Mouse (Mus musculus): ENCODE measurements at regions not wholly inside any gene's neighbourhood (a gene's known extent, or its start where the extent isn't known, plus 50 kb on each side); places are given as distances from the start of the nearest gene placed in this dataset.

DNA sequence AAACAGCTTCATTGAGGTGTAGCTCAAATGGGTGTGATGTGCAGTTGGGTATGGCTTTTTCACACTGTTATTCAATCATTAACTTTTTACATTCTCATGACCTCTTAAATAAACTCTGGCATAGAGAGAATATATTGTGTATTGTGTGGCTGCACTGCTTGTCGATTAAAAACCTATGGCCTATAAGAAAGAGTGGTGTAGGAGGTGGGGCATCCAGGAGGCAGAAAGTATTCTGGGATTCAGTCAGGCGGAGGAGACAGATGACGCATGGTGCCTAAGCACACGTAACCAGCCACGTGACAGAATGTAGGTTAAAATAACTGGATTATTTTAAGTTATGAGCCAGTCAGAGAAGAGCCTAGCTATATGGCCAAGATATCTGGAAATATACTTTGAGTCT, 78.2 kb upstream of the Slc16a7 start:
- WGBS: 90% methylated on average over 5 of the region's 5 CpGs
- no peaks in the 10 kb centered on the region for H3K27me3 ChIP-seq
- H3K9me3 ChIP-seq (replicated peaks): no peaks in the 10 kb centered on the region
- H3K4me3 ChIP-seq: no peak overlapping the region
- no peak overlapping the region for H3K4me2 ChIP-seq
- H3K36me3 ChIP-seq (ENCODE audit: poor library complexity, severe bottlenecking): no peaks in the 10 kb centered on the region
- no peaks in the 10 kb centered on the region for H3K4me1 ChIP-seq
- ATAC-seq: no peak
- no peak overlapping the region for H3K27ac ChIP-seq
- no peak overlapping the region for H3K9ac ChIP-seq

DNA sequence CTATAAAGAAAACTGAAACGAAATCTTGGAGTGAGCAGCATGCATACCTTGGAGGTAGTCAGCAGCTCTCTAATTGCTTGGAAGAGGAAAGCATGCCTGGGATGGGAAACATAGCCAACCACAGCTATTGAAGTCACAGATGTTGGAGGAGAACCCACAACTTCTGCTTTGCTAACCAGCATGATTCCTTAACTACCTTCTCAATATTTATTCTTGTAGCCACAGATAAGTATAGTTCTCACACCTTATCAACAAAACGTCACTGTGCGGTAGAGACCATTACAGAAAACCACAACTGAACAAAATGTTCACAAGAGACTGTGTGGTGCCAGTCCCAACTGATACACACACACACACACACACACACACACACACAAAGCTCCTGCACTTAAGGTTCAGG, 99.1 kb upstream of the Slc16a7 start:
- ATAC-seq: no peak
- H3K36me3 ChIP-seq (ENCODE audit: poor library complexity, severe bottlenecking): no peaks in the 10 kb centered on the region
- H3K4me2 ChIP-seq: no peak overlapping the region
- H3K9me3 ChIP-seq (replicated peaks): no peaks in the 10 kb centered on the region
- H3K9ac ChIP-seq: no peak overlapping the region
- WGBS: 83% methylated on average over 3 of the region's 3 CpGs
- H3K27ac ChIP-seq: no peak overlapping the region
- no peak overlapping the region for H3K4me3 ChIP-seq
- no peaks in the 10 kb centered on the region for H3K4me1 ChIP-seq
- peaks cover 5% of the 10 kb centered on the region; the same call in 1 of the 2 replicates for H3K27me3 ChIP-seq

DNA sequence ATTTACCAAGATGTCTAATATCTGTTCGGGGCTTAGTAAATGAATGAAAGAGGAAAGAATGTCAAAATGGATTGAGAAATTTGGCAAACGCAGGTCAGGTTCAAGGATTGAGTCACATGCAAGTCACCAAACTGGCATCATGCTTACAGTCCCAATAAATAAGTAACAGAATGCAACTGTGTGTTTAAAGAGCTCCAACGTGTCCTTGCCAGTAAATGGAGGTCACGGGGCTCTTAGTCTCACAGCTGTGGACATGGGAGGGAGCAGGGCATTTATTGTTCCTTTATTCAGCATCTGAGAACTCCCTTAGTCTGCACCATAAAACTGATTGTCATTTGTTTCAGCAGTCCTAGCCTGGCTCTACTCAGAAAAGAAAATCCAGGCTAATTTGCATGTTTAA, 101.1 kb upstream of the Slc16a7 start:
- Histone ChIP-seq H3K9ac (no peak overlapping the region), H3K4me3 (no peak overlapping the region), H3K27ac (no peak overlapping the region), H3K4me2 (no peak overlapping the region), H3K4me1 (no peaks in the 10 kb centered on the region), H3K36me3 (ENCODE audit: poor library complexity, severe bottlenecking) (no peaks in the 10 kb centered on the region), H3K9me3 (replicated peaks) (no peaks in the 10 kb centered on the region), H3K27me3 (peaks cover 5% of the 10 kb centered on the region; the same call in 1 of the 2 replicates)
- 55% methylated on average over 4 of the region's 4 CpGs for WGBS
- no peak for ATAC-seq

DNA sequence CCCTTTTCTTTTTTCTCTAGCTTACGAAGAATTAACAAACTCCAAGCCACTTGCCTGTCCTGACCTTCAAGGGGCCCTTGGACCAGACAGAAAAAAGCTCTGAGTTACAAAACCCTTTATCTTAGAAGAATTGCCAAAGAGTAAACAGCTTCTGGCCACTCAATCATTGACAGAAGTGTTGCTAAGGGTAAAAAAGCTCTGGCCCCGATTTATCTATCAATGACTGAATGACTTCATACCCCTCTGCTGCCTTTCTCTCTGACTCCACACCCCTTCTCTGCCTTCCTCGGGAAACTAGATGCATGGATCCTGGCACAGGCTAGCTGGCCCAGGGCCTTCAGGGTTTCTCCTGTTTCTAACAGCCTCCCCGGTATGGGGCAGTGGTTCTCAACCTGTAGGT, 105.2 kb upstream of the Slc16a7 start:
- Histone ChIP-seq H3K9ac (no peak overlapping the region), H3K9me3 (replicated peaks) (no peaks in the 10 kb centered on the region), H3K27ac (no peak overlapping the region), H3K4me3 (no peak overlapping the region), H3K27me3 (no peaks in the 10 kb centered on the region), H3K4me2 (no peak overlapping the region), H3K36me3 (ENCODE audit: poor library complexity, severe bottlenecking) (no peaks in the 10 kb centered on the region), H3K4me1 (no peaks in the 10 kb centered on the region)
- WGBS: 82% methylated on average over 4 of the region's 4 CpGs
- ATAC-seq: no peak

DNA sequence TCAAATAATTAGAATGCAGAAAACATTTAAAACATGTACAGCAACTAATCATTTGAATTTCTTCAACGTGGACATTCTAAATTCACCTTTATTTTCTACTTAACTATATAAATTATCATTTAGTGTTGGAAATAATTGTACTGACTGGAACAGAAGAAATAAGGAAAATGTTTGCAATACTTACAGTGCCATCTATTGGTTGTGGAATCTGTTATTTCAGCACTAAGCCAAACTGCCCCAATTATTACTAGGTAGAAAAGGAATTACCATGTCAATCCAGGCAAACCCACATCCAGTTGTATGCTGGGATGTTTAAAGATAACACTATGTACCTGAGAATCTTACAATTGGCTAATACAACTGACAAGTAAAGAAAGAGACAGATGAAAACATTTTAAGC, 109.1 kb upstream of the Slc16a7 start:
- H3K27ac ChIP-seq: no peak overlapping the region
- no peaks in the 10 kb centered on the region for H3K27me3 ChIP-seq
- H3K4me2 ChIP-seq: no peak overlapping the region
- no peak overlapping the region for H3K9ac ChIP-seq
- H3K4me3 ChIP-seq: no peak overlapping the region
- WGBS: 30% methylated on average over 1 of the region's 1 CpGs
- H3K9me3 ChIP-seq (replicated peaks): no peaks in the 10 kb centered on the region
- H3K4me1 ChIP-seq: no peaks in the 10 kb centered on the region
- no peaks in the 10 kb centered on the region for H3K36me3 ChIP-seq (ENCODE audit: poor library complexity, severe bottlenecking)
- no peak for ATAC-seq

DNA sequence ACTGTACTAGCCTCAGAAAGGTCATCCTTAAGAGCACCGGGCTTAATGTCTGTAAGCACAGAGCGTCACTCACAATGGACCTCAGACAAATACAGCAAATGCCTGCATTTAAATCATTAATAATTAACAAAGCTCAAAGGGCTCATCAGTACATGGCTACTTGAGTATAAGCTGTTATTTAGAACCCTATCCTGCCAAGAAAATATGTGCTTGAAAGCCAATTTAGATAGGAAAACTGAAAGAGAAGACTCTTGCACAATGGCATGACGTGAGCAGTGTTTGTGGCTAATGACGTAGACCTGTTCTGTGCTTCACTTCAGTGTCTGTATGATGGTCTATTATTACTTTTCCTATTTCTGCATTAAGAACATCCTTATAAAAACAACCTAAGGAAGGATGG, 111.1 kb upstream of the Slc16a7 start:
- Histone ChIP-seq H3K4me3 (no peak overlapping the region), H3K9me3 (replicated peaks) (no peaks in the 10 kb centered on the region), H3K27me3 (no peaks in the 10 kb centered on the region), H3K4me1 (no peaks in the 10 kb centered on the region), H3K9ac (no peak overlapping the region), H3K27ac (no peak overlapping the region), H3K36me3 (ENCODE audit: poor library complexity, severe bottlenecking) (no peaks in the 10 kb centered on the region), H3K4me2 (no peak overlapping the region)
- WGBS: 59% methylated on average over 4 of the region's 4 CpGs
- ATAC-seq: no peak

DNA sequence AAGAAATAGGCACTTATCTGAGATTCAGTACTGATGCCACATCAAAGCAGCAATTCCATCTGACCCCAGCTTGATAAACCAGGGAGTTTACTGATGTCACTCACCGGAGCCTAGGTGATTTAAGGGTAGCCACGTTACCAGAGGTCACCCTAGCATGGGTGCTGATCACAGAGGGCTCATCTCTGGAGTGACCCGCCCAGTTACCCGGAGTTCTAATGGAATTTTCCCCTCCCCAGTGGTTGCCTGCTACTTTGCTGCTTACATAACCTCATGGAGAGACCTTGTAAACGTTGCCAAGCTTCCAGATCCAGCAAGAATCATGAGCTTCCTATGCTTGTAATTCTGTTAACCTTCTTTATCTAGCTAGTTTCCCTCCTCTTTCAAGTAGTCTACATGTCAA, 125.8 kb upstream of the Slc16a7 start:
- ATAC-seq: no peak
- H3K9me3 ChIP-seq (replicated peaks): no peaks in the 10 kb centered on the region
- H3K4me1 ChIP-seq: no peaks in the 10 kb centered on the region
- H3K4me2 ChIP-seq: no peak overlapping the region
- no peaks in the 10 kb centered on the region for H3K36me3 ChIP-seq (ENCODE audit: poor library complexity, severe bottlenecking)
- H3K9ac ChIP-seq: no peak overlapping the region
- H3K27me3 ChIP-seq: no peaks in the 10 kb centered on the region
- WGBS: 81% methylated on average over 5 of the region's 5 CpGs
- no peak overlapping the region for H3K4me3 ChIP-seq
- H3K27ac ChIP-seq: no peak overlapping the region

DNA sequence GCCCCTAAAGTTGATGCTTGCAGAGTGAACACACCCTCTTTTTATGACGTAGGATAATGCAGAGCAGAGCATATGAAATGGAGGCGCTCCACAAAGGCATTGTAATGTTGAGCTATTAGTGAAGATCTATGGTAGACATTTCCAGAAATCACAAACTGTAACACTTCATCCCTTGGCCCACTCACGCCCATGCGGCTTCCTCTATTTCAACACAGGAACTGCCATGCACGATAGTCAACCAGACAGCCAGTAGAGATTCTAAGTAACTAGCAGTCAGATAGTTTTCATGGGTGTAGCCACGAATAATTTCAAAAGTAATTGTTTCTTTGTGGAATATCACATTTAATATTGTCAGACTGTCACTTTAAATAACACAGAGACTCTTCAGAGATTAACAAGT, 141.6 kb upstream of the Slc16a7 start:
- WGBS: 92% methylated on average over 6 of the region's 6 CpGs
- Histone ChIP-seq H3K4me1 (no peaks in the 10 kb centered on the region), H3K9me3 (replicated peaks) (no peaks in the 10 kb centered on the region), H3K27me3 (no peaks in the 10 kb centered on the region), H3K9ac (no peak overlapping the region), H3K4me2 (no peak overlapping the region), H3K36me3 (ENCODE audit: poor library complexity, severe bottlenecking) (no peaks in the 10 kb centered on the region), H3K4me3 (no peak overlapping the region), H3K27ac (no peak overlapping the region)
- ATAC-seq: no peak

DNA sequence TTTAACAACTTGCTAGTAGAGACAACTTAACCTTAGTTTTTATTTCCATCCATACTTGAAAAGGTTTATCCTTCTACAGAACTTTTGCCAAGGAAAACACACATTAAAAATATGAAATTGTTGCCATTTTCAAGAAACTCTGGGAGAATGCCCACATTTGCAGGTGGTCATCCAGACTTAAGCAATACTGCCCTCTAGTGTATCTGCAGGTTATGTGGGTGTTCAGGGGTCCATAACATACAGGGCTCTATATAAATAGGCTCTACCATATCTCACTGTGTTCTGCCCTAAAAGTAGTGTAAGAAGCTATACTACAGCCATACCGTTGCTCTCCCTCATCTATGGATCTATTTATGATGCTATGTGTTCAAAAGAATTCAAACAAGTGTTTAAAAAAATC, 149.1 kb upstream of the Slc16a7 start:
- Histone ChIP-seq H3K4me1 (no peaks in the 10 kb centered on the region), H3K4me2 (no peak overlapping the region), H3K27me3 (no peaks in the 10 kb centered on the region), H3K27ac (no peak overlapping the region), H3K4me3 (no peak overlapping the region), H3K36me3 (ENCODE audit: poor library complexity, severe bottlenecking) (no peaks in the 10 kb centered on the region), H3K9me3 (replicated peaks) (no peaks in the 10 kb centered on the region), H3K9ac (no peak overlapping the region)
- 47% methylated on average over 1 of the region's 1 CpGs for WGBS
- ATAC-seq: peak; percentile 75; the same call in 1 of the 2 replicates

DNA sequence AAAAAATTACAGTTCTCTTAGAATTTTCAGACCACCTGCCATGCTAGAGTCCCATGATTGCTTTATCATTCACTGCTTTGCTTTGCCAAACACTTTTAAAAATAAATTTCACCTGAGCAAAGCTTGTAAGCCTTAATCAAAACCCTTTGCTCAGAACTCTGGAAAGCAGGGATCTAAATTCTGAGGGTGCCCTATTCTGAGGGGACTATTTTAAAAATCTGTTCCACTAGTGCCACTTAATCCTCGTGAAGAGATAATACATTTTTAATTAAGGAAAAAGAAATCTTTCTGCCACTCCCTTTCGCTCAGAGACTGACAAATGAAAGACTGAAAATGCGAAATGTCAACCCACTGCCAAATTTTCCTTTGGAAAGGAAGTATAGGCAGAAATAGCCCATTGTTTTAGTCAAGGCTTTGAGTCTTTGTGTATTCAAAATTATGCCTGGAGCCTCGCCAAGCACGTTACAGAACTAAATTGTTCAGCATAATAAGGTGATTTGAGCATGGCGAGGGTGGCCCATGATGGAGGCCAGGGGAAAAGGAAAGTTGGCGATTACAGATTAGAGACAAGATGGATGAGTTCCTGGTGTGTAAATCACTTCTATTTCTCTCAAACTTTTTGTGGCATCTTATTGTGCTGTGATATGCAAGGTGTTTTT, 197.4 kb upstream of the Slc16a7 start:
- Histone ChIP-seq H3K4me3 (no peak overlapping the region), H3K27me3 (no peaks in the 10 kb centered on the region), H3K36me3 (ENCODE audit: poor library complexity, severe bottlenecking) (no peaks in the 10 kb centered on the region), H3K9me3 (replicated peaks) (no peaks in the 10 kb centered on the region), H3K27ac (no peak overlapping the region), H3K4me2 (no peak overlapping the region), H3K9ac (no peak overlapping the region), H3K4me1 (peaks cover 9% of the 10 kb centered on the region; the same call in 1 of the 2 replicates)
- ATAC-seq: peak; percentile 87
- WGBS: 17% methylated on average over 7 of the region's 7 CpGs

DNA sequence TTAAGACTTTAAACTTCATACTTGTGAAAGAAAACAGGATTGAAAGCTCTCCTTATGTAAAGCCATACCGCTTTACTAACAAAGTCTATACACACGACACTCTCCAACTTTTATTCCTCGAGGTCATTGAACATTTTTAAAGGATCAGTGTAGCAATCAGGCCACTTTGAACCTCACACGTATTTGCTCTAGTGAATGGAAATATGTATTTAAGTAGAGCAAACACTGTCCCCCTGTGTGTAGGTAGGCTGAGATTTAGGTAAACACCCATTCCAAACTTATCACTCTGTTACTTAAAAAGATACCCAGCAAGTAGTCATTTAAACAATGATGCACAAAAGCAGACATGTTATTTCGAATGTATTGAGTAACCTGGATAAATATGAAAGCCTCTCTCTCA, 203.7 kb upstream of the Slc16a7 start:
- no peak for ATAC-seq
- Histone ChIP-seq H3K27ac (no peak overlapping the region), H3K4me1 (no peaks in the 10 kb centered on the region), H3K4me3 (no peak overlapping the region), H3K27me3 (no peaks in the 10 kb centered on the region), H3K9me3 (replicated peaks) (no peaks in the 10 kb centered on the region), H3K9ac (no peak overlapping the region), H3K36me3 (ENCODE audit: poor library complexity, severe bottlenecking) (no peaks in the 10 kb centered on the region), H3K4me2 (no peak overlapping the region)
- WGBS: 91% methylated on average over 5 of the region's 5 CpGs

DNA sequence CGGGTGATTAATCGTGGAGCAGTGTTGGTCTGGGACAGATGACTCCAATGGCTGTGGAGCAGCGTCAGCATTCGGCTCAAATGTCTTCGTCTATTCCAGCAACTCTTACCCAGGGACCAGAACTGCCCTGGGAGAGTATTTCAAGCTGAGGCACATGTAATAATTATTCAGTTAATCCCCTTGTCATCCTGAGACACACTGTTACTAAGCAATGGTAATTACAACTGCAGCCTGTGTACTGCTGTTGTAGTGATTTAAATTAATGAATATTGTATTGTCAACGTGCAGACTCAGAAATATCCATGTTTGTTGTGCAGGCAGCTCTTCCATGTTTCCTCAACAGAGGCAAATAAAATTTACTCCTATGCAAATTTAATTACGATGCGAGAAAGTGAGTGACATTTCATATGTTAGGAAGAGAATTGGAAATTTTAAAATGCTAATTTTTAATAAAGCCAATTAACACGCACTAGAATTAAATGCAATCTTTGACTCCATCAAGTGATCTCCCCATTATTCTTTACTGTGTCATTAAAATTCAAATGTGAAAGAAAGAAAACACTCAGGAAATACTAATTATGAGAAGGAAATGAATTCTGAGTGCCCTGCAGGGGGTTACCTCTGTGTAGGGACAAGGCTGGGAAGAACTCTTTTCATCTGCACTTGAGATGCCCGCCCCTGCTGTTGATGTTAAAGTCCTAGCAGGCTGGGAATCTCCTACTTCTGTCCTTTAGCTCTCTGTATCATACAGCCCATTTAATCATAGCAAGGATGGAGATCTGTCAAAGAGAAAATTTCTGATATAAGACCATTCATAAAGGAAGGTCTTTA, 218.7 kb upstream of the Slc16a7 start:
- 0 out of 2 replicates have a peak, but pooled peaks cover 8% of the 10 kb centered on the region for H3K27me3 ChIP-seq
- no peak overlapping the region for H3K9ac ChIP-seq
- peak; percentile 92 for ATAC-seq
- 26% methylated on average over 10 of the region's 10 CpGs for WGBS
- H3K4me1 ChIP-seq: peaks cover 10% of the 10 kb centered on the region
- no peaks in the 10 kb centered on the region for H3K9me3 ChIP-seq (replicated peaks)
- no peaks in the 10 kb centered on the region for H3K36me3 ChIP-seq (ENCODE audit: poor library complexity, severe bottlenecking)
- H3K4me3 ChIP-seq: no peak overlapping the region
- no peak overlapping the region for H3K4me2 ChIP-seq
- no peak overlapping the region for H3K27ac ChIP-seq
